Mouse (Mus musculus) embryo, embryonic 9.5 days (tissue): ENCODE measurements around the gene Vmn1r118.
"Not testable (repeated sequence)": the region's sequence is repeated elsewhere in the genome, so short reads cannot be mapped to it uniquely, and the experiment has no call there.

Source experiments
- DNase-seq: peaks from one replicate; pipeline ENCODE4 v3.0.0-alpha.2; 2017; ENCODE audit errors: extremely low spot score

Vmn1r118 gene

DNA sequence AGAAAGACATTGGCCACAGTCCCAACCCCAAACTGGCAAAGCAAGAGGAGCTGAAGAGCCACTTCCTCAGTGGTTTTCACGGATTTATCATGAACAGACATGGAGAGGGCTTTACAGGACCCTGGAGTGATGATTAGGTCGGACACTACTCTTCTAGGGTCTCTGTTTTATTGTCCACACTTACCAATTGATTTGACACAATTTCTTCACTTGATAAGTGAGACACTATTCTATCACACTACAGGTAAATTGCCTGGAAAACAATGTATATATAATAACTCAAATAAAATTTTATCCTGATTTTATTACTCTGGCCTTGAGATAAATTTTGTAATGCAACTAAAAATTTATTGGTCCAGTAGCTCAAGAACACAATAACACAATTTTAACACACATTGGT is at the start of gene Vmn1r118:
TSS of gene Vmn1r118 (minus strand) at position 101 of the 400 bp plus-strand sequence.
- not testable (repeated sequence) for DNase-seq

DNA sequence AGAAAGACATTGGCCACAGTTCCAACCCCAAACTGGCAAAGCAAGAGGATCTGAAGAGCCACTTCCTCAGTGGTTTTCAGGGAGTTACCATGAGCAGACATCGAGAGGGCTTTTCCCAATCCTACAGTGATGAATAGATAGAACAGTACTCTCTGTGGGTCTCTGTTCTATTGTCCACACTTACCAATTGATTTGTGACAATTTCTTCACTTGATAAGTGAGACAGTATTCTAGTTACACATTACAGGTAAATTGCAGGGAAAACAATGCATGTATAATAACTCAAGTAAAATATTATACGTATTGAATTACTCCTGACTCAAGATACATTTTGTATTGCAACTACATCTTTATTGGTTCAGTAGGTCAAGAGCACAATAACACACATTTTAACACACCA is 28.1 kb downstream of the Vmn1r118 start, which contains the start of gene Vmn1r117:
TSS of gene Vmn1r117 (minus strand) at position 101 of the 400 bp plus-strand sequence.
- not testable (repeated sequence) for DNase-seq

DNA sequence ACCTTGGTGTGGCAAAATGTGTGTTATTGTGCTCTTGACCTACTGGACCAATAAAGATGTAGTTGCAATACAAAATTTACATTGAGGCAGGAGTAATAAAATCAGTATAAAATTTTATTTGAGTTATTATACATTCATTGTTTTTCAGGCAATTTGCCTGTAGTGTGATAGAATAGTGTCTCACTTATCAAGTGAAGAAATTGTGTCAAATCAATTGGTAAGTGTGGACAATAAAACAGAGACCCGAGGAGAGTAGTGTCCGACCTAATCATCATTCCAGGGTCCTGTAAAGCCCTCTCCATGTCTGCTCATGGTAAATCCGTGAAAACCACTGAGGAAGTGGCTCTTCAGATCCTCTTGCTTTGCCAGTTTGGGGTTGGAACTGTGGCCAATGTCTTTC is 40.2 kb downstream of the Vmn1r118 start, which contains the start of gene Vmn1r116:
TSS of gene Vmn1r116 (plus strand) at position 301 of the 400 bp plus-strand sequence.
- DNase-seq = not testable (repeated sequence)
